Mouse (Mus musculus) lung, embryonic 16.5 days (tissue): ENCODE data around the gene Psme3. TPM values are rescaled to one million over a fixed set of nuclear protein-coding genes. Genes with fewer than 3 reads are reported as not detected.

Experiments
- ATAC-seq: fragments of 200-750 bp; cut with Nextera tagmentation; 2 replicates; pipeline ENCODE4 v1.8.0; 2017; ENCODE audit warnings: low read depth, mild to moderate bottlenecking, moderate library complexity
- H3K27ac ChIP-seq: fragments of 300-500 bp; sonication (generic); 2 replicates; pipeline ENCODE4 v1.5.1; 2014; ENCODE audit warnings: mild to moderate bottlenecking, control low read depth, low read length
- H3K27me3 ChIP-seq: fragments of 300-500 bp; sonication (generic); 2 replicates; pipeline ENCODE4 v1.6.1; 2014; ENCODE audit warnings: low read depth, low read length, mixed read lengths; ENCODE audit not compliant: control insufficient read depth, insufficient read depth
- H3K36me3 ChIP-seq: fragments of 300-500 bp; sonication (generic); 2 replicates; pipeline ENCODE4 v1.6.1; 2014; ENCODE audit warnings: low read length; ENCODE audit not compliant: control insufficient read depth, insufficient read depth
- H3K4me1 ChIP-seq: fragments of 300-500 bp; sonication (generic); replicated peaks from 2 replicates; pipeline ENCODE4 v1.6.1; 2014; ENCODE audit warnings: low read length, mixed read lengths; ENCODE audit not compliant: control insufficient read depth, insufficient read depth
- H3K4me2 ChIP-seq: fragments of 300-500 bp; sonication (generic); 2 replicates; pipeline ENCODE4 v1.6.1; 2014; ENCODE audit warnings: low read depth, low read length, control low read depth
- H3K4me3 ChIP-seq: fragments of 300-500 bp; sonication (generic); 2 replicates; pipeline ENCODE4 v1.5.1; 2014; ENCODE audit warnings: mild to moderate bottlenecking, low read length, control low read depth
- H3K9ac ChIP-seq: fragments of 300-500 bp; sonication (generic); 2 replicates; pipeline ENCODE4 v1.6.1; 2014; ENCODE audit warnings: low read length, control low read depth
- H3K9me3 ChIP-seq: fragments of 300-500 bp; sonication (generic); 2 replicates; pipeline ENCODE4 v1.6.1; 2016; ENCODE audit warnings: low read length; ENCODE audit not compliant: control insufficient read depth
- WGBS: fragments of 180-500 bp; shearing (Covaris S2); extraction: QIAGEN DNeasy Blood & Tissue Kit; methylation state at CpG from one replicate; pipeline ENCODE4 v1.1.7; 2014; 5-methylcytosine and 5-hydroxymethylcytosine counted together
- polyA plus RNA-seq: library from polyadenylated mRNA; unstranded; fragments of >200 nt; fragmentation: Nextera tagmentation; extraction: Ambion mirVana; gene quantifications from 2 replicates; pipeline ENCODE4 v1.2.1, GENCODE M21; 2015

Gene Psme3
- polyA plus RNA-seq, 1 experiment from 2014 or later = 101 TPM

- Histone ChIP-seq H3K4me1 (peaks cover 5% of the 10 kb centered on the region), H3K9ac (no peak overlapping the region), H3K4me2 (peak overlapping the region; percentile 54), H3K36me3 (no peaks in the 10 kb centered on the region), H3K4me3 (peak overlapping the region; percentile 28), H3K27me3 (no peaks in the 10 kb centered on the region), H3K27ac (no peak overlapping the region), H3K9me3 (no peaks in the 10 kb centered on the region)
- 1% methylated on average over 9 of the region's 9 CpGs for WGBS
- peak; percentile 88 for ATAC-seq
These were observed 22.2 kb downstream of the Psme3 start for GRCm38 (mm10) chr11:101338123-101338760.

DNA sequence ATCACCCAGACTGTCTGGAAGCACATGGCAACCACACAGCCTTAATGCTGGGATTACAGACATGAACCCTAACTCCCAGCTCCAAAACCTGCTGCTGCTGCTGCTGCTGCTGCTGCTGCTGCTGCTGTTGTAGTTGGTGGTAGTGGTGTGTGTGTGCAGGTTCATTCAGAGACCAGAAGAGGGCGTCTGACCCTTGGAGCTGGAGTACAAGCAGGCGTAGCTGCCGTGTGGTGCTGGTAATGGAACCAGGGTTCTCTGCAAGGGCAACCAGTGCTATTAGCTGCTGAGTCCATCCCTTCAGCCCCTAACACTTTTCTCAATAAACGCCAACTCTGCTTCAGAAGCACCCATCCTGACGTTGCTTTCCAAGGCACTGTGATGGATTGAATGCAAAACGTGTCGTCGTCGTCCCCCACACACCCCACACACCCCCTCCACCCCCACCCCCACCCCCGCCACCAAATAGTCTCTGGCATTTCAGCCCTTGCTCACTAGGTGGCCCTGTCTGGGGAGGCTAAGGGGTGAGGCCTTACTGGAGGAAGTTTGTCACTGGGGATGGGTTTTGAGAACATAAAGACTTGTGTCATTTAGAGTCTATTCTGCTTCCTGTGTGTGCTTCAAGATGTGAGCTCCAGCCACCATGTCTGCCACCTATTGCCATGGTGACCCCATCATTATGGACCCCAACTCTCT is 31.2 kb downstream of the Psme3 start:
- H3K9ac ChIP-seq = no peak overlapping the region
- ATAC-seq = no peak
- 63% methylated on average over 10 of the region's 10 CpGs for WGBS

GRCm38 (mm10) chr11:101348774-101349173 is 32.8 kb downstream of the Psme3 start:
- no peak for ATAC-seq
- 63% methylated on average over 7 of the region's 7 CpGs for WGBS

More for the DNA sequence above, 31.2 kb downstream of the Psme3 start:
- no peak overlapping the region for H3K4me3 ChIP-seq
- H3K36me3 ChIP-seq = no peaks in the 10 kb centered on the region
- no peak overlapping the region for H3K4me2 ChIP-seq
- no peaks in the 10 kb centered on the region for H3K4me1 ChIP-seq
- no peak overlapping the region for H3K27ac ChIP-seq
- H3K9me3 ChIP-seq = no peaks in the 10 kb centered on the region
- H3K27me3 ChIP-seq = no peaks in the 10 kb centered on the region

GRCm38 (mm10) chr11:101349216-101349615 is 33.2 kb downstream of the Psme3 start:
- WGBS = 69% methylated on average over 3 of the region's 3 CpGs
- Histone ChIP-seq H3K36me3 (no peaks in the 10 kb centered on the region), H3K4me1 (no peaks in the 10 kb centered on the region), H3K9ac (no peak overlapping the region), H3K27ac (no peak overlapping the region), H3K27me3 (no peaks in the 10 kb centered on the region), H3K4me2 (no peak overlapping the region), H3K9me3 (no peaks in the 10 kb centered on the region), H3K4me3 (no peak overlapping the region)
- no peak for ATAC-seq

More at GRCm38 (mm10) chr11:101348774-101349173, 32.8 kb downstream of the Psme3 start:
- Histone ChIP-seq H3K9ac (no peak overlapping the region), H3K9me3 (no peaks in the 10 kb centered on the region), H3K27me3 (no peaks in the 10 kb centered on the region), H3K4me2 (no peak overlapping the region), H3K36me3 (no peaks in the 10 kb centered on the region), H3K27ac (no peak overlapping the region), H3K4me3 (no peak overlapping the region), H3K4me1 (no peaks in the 10 kb centered on the region)

DNA sequence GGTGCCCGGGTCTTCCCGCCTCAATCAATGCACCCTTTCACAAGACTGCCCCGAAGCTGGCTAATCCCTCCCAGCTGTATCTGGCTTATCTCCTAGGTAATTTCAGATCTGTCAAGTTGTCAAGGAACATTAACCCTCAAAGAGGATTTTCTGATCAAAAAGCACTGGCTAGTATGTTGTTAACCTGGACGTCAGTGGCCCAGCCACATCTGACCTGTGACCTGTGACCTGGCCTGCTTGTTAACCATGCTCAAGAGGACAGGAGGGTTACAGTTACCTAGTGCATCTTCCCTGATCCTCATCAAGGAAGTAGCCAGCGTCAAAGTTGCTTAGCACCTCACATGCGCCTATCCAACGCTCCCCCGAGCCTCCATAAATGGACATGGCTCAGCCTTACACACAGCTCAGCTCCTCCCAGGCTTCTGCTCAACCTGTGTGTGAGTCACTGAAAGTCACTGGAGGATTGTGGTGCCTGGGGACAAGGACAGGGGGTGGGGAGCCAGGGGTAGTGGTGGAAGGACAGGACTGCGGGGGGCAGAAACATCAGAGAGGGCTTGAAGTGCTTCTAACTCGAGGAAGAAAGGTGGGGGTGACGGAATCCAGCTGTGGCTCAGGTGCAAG is 35.2 kb downstream of the Psme3 start:
- no peaks in the 10 kb centered on the region for H3K9me3 ChIP-seq
- H3K4me2 ChIP-seq = no peak overlapping the region
- no peak overlapping the region for H3K9ac ChIP-seq
- H3K27me3 ChIP-seq = no peaks in the 10 kb centered on the region
- no peaks in the 10 kb centered on the region for H3K36me3 ChIP-seq
- no peak overlapping the region for H3K4me3 ChIP-seq
- 48% methylated on average over 11 of the region's 11 CpGs for WGBS
- no peak for ATAC-seq
- no peak overlapping the region for H3K27ac ChIP-seq
- no peaks in the 10 kb centered on the region for H3K4me1 ChIP-seq

GRCm38 (mm10) chr11:101351721-101352111 is 35.7 kb downstream of the Psme3 start:
- no peaks in the 10 kb centered on the region for H3K9me3 ChIP-seq
- no peaks in the 10 kb centered on the region for H3K4me1 ChIP-seq
- no peaks in the 10 kb centered on the region for H3K27me3 ChIP-seq
- no peak overlapping the region for H3K4me2 ChIP-seq
- no peaks in the 10 kb centered on the region for H3K36me3 ChIP-seq
- no peak for ATAC-seq
- H3K9ac ChIP-seq = no peak overlapping the region
- H3K27ac ChIP-seq = no peak overlapping the region
- WGBS = 51% methylated on average over 3 of the region's 3 CpGs
- H3K4me3 ChIP-seq = no peak overlapping the region

DNA sequence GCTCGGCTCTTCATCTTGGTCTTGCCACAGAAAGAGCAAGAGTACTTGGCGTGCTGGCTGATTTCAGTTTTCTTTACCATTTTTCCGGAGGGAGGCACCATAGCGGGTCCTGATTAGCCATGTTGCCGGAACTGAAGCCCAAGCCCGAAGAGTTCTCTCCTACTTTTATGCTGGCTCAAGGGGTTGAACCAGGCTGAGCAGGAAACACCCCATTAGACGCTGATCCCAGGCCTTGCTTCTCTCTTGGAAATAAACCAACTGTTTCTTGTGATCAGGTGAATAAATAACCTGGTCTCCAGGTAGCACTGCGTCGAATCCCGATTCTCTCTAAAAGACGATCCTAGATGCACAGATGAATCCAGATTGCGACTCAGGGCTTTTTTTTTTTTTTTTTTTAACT is 37.4 kb downstream of the Psme3 start:
- H3K9ac ChIP-seq = no peak overlapping the region
- no peaks in the 10 kb centered on the region for H3K9me3 ChIP-seq
- H3K27ac ChIP-seq = no peak overlapping the region
- no peak for ATAC-seq
- WGBS = 83% methylated on average over 12 of the region's 12 CpGs
- no peak overlapping the region for H3K4me2 ChIP-seq
- H3K4me3 ChIP-seq = no peak overlapping the region
- H3K36me3 ChIP-seq = no peaks in the 10 kb centered on the region
- no peaks in the 10 kb centered on the region for H3K27me3 ChIP-seq
- no peaks in the 10 kb centered on the region for H3K4me1 ChIP-seq

DNA sequence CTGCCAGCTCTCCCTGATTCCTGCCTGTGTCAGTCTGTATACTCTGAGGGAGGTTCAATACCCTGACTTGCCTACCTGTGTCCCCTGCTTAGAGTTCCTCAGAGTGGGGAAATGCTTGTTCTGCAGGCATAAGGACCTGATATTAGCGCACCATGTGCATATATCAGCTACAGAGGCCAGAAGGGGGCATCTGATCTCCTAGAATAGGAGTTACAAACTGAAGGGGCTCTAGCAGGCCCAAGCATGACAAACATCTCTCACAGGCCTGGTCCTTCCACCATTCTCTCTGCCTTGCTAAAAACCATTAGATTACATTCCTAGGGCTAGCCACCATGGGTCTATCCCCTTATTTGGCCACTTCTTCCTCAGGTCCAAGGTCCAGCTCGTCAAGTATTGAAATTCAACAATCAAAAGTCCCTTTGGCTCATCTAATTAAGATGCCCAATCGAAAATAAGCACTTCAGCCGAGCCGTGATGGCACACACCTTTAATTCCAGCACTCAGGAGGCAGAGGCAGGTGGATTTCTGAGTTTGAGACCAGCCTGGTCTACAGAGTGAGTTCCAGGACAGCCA is 38.5 kb downstream of the Psme3 start:
- Histone ChIP-seq H3K4me2 (no peak overlapping the region), H3K27ac (no peak overlapping the region), H3K4me1 (no peaks in the 10 kb centered on the region), H3K4me3 (no peak overlapping the region), H3K36me3 (no peaks in the 10 kb centered on the region), H3K27me3 (no peaks in the 10 kb centered on the region), H3K9ac (no peak overlapping the region), H3K9me3 (no peaks in the 10 kb centered on the region)
- WGBS = 72% methylated on average over 5 of the region's 5 CpGs
- no peak for ATAC-seq

- H3K4me1 ChIP-seq = 0 out of 2 replicates have a peak, but pooled peaks cover 3% of the 10 kb centered on the region
- H3K9ac ChIP-seq = no peak overlapping the region
- H3K27ac ChIP-seq = no peak overlapping the region
- H3K27me3 ChIP-seq = no peaks in the 10 kb centered on the region
- H3K9me3 ChIP-seq = no peaks in the 10 kb centered on the region
- no peaks in the 10 kb centered on the region for H3K36me3 ChIP-seq
- no peak overlapping the region for H3K4me2 ChIP-seq
- WGBS = 87% methylated on average over 2 of the region's 2 CpGs
- no peak overlapping the region for H3K4me3 ChIP-seq
- ATAC-seq = no peak
These were observed 39.9 kb downstream of the Psme3 start for GRCm38 (mm10) chr11:101355916-101356315.
